Mouse (Mus musculus) heart, embryonic 14.5 days (tissue): ENCODE data around the gene Defb41. TPM values are rescaled to one million over a fixed set of nuclear protein-coding genes. Genes with fewer than 3 reads are reported as not detected.

Experiments used
- ATAC-seq: fragments of 200-750 bp; cut with Nextera tagmentation; 2 replicates; pipeline ENCODE4 v1.8.0; 2017; ENCODE audit warnings: low read depth, moderate TSS enrichment; ENCODE audit not compliant: insufficient number of reproducible peaks, insufficient read depth, low FRiP score
- H3K27ac ChIP-seq, 2 experiments: fragments of 200-500 bp in 1 of 2; fragments of 300-500 bp in 1 of 2; sonication (generic) in 1 of 2; replicated peaks in 1 of 2; 2 replicates each; pipeline ENCODE4 v1.5.1; 2012 to 2014; ENCODE audit warnings: low read depth in 2 of 2, low read length in 2 of 2, control low read depth in 1 of 2, mild to moderate bottlenecking in 1 of 2, mixed read lengths in 1 of 2; ENCODE audit not compliant: control insufficient read depth in 1 of 2, insufficient read depth in 1 of 2
- H3K27me3 ChIP-seq: fragments of 300-500 bp; sonication (generic); 2 replicates; pipeline ENCODE4 v1.6.1; 2014; ENCODE audit warnings: mild to moderate bottlenecking, low read length, control low read depth; ENCODE audit not compliant: control insufficient read depth, insufficient read depth
- H3K36me3 ChIP-seq: fragments of 300-500 bp; sonication (generic); 2 replicates; pipeline ENCODE4 v1.6.1; 2014; ENCODE audit warnings: mild to moderate bottlenecking, control low read depth, low read length, mixed read lengths; ENCODE audit not compliant: control insufficient read depth, insufficient read depth
- H3K4me1 ChIP-seq, 2 experiments: fragments of 200-500 bp in 1 of 2; fragments of 300-500 bp in 1 of 2; sonication (generic) in 1 of 2; 2 replicates each; pipeline ENCODE4 v1.6.1; 2012 to 2014; ENCODE audit warnings: low read length in 2 of 2, control low read depth in 1 of 2, mixed read lengths in 1 of 2; ENCODE audit not compliant: control insufficient read depth in 2 of 2, insufficient read depth in 2 of 2
- H3K4me2 ChIP-seq: fragments of 300-500 bp; sonication (generic); 2 replicates; pipeline ENCODE4 v1.6.1; 2014; ENCODE audit warnings: mild to moderate bottlenecking, low read length
- H3K4me3 ChIP-seq, 2 experiments: fragments of 200-500 bp in 1 of 2; fragments of 300-500 bp in 1 of 2; sonication (generic) in 1 of 2; 2 replicates each; pipeline ENCODE4 v1.5.1; 2012 to 2014; ENCODE audit warnings: low read length in 2 of 2, mild to moderate bottlenecking in 2 of 2, control low read depth in 1 of 2, low read depth in 1 of 2, moderate library complexity in 1 of 2; ENCODE audit not compliant: control insufficient read depth in 1 of 2, insufficient read depth in 1 of 2
- H3K9ac ChIP-seq: fragments of 300-500 bp; sonication (generic); 2 replicates; pipeline ENCODE4 v1.6.1; 2014; ENCODE audit warnings: mild to moderate bottlenecking, low read length
- H3K9me3 ChIP-seq: fragments of 300-500 bp; sonication (generic); 2 replicates; pipeline ENCODE4 v1.6.1; 2016; ENCODE audit warnings: low read length, control low read depth; ENCODE audit not compliant: control insufficient read depth
- WGBS: fragments of 180-500 bp; shearing (Covaris S2); extraction: QIAGEN DNeasy Blood & Tissue Kit; methylation state at CpG from one replicate; pipeline ENCODE4 v1.1.7; 2014; 5-methylcytosine and 5-hydroxymethylcytosine counted together
- polyA plus RNA-seq: library from polyadenylated mRNA; unstranded; fragments of >200 nt; fragmentation: Nextera tagmentation; extraction: Ambion mirVana; gene quantifications from 2 replicates; pipeline ENCODE4 v1.2.1, GENCODE M21; 2014

Gene Defb41
- not detected in 2 replicates for polyA plus RNA-seq

DNA sequence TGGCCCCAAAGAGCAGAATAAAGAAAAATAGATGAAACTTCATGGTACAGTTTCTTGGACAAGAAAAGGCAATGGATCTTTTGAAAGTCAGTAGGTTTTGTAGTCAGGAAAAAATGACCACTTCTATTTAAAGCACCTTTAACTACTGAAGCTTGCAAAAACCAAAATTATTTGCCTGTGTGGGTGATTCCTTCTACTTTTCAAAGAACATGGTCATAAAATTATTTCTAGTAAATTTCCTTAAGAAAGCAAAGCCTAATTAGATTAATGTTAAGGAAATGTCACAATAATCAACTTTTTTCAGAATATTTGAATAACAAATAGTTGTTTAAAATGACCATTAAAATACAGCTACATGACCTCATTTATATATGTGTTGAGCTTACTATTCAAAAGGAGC is at the start of gene Defb41:
TSS of gene Defb41 (minus strand) at position 101 of the 400 bp plus-strand sequence.
- H3K27me3 ChIP-seq = no peaks in the 10 kb centered on the region
- no peak within 1 kb of the TSS for H3K27ac ChIP-seq
- ATAC-seq = no peak
- H3K36me3 ChIP-seq = no peaks in the 10 kb centered on the region
- no peaks in the 10 kb centered on the region for H3K9me3 ChIP-seq
- H3K9ac ChIP-seq = no peak within 1 kb of the TSS
- H3K4me3 ChIP-seq = no peak within 1 kb of the TSS
- no peak within 1 kb of the TSS for H3K4me2 ChIP-seq
- H3K4me1 ChIP-seq = no peaks in the 10 kb centered on the region

GRCm38 (mm10) chr1:18308474-18308829 is 43.5 kb upstream of the Defb41 start:
- ATAC-seq = no peak
- H3K9ac ChIP-seq = no peak overlapping the region
- H3K4me1 ChIP-seq = no peaks in the 10 kb centered on the region
- H3K36me3 ChIP-seq = no peaks in the 10 kb centered on the region
- no peak overlapping the region for H3K27ac ChIP-seq
- no peak overlapping the region for H3K4me3 ChIP-seq
- H3K27me3 ChIP-seq = no peaks in the 10 kb centered on the region
- H3K4me2 ChIP-seq = no peak overlapping the region
- WGBS = 79% methylated on average over 4 of the region's 4 CpGs
- no peaks in the 10 kb centered on the region for H3K9me3 ChIP-seq

DNA sequence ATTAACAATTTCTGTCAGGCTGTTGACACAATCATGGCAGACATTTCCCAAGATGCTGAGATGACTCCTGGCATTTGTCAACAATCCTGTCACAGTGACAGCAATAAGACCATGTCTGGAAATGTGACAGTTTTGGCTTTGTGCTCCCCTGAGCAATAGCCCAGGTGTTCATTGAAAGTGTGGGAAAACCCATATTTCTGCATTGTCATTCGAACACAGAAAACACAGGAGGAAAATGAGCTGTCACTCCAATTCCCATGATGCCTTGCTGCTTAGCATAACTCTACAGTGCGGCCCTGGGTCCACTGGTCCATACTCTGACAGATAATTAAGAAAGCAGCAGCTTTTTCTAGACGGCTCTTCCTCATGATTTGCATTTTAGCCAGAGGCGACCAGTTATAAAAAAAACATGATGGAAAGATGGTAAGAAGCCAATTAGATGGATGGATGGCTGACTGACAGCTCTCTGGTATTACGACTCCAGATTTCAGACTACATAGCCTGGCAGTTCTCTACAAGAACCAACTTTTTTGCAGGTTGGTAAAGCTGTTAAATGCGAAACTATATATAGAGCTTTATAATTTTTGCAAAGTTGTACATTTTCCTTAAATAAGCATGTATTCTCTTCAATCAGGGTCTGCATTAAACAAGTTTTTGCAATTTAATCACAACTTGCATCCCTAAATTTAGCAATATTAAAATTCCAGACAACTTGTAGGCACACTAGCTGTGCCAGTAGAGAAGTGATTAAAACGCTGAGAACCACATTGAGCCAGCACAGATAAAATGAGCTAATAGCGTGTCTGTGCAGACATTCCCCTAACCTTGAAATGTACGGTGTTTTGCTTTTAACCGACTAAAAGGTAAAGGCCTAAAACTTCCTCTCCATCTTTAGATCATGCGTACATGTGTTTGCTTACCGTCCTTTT is 42.9 kb upstream of the Defb41 start:
- no peak overlapping the region for H3K27ac ChIP-seq
- H3K9ac ChIP-seq = no peak overlapping the region
- 78% methylated on average over 12 of the region's 12 CpGs for WGBS
- no peaks in the 10 kb centered on the region for H3K27me3 ChIP-seq
- no peaks in the 10 kb centered on the region for H3K9me3 ChIP-seq
- no peak overlapping the region for H3K4me3 ChIP-seq
- no peaks in the 10 kb centered on the region for H3K36me3 ChIP-seq
- H3K4me2 ChIP-seq = no peak overlapping the region
- no peak for ATAC-seq
- H3K4me1 ChIP-seq = no peaks in the 10 kb centered on the region

- no peaks in the 10 kb centered on the region for H3K36me3 ChIP-seq
- 39% methylated on average over 4 of the region's 4 CpGs for WGBS
- no peak overlapping the region for H3K4me2 ChIP-seq
- H3K27ac ChIP-seq = no peak overlapping the region
- H3K4me3 ChIP-seq = no peak overlapping the region
- no peak overlapping the region for H3K9ac ChIP-seq
- H3K27me3 ChIP-seq = no peaks in the 10 kb centered on the region
- H3K9me3 ChIP-seq = no peaks in the 10 kb centered on the region
- ATAC-seq = no peak
- H3K4me1 ChIP-seq = no peaks in the 10 kb centered on the region
Observed at GRCm38 (mm10) chr1:18292515-18292914, 27.6 kb upstream of the Defb41 start.

DNA sequence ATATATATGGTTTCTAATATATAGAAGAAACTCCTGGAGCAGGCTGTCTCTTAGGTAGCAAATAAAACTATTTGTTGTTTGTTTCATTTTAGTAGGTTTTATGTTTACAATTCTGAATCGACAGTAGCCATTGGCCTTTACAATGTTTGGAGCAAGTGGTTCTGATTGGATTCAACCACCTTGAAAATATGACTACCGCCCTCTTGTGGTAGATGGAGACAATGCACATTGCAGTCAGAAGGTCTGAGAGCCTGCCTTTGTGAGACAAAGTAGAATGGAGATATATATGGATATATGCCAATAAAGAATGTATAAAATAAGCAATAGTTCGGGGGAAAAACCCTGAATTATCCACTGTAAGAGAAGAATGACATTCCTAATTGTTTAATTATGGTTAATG is 23.9 kb upstream of the Defb41 start:
- WGBS = 35% methylated on average over 3 of the region's 3 CpGs
- no peak overlapping the region for H3K9ac ChIP-seq

GRCm38 (mm10) chr1:18287371-18287770 is 22.4 kb upstream of the Defb41 start:
- Histone ChIP-seq H3K4me3 (no peak overlapping the region), H3K4me2 (no peak overlapping the region), H3K27me3 (no peaks in the 10 kb centered on the region), H3K36me3 (no peaks in the 10 kb centered on the region), H3K9me3 (peaks cover 3% of the 10 kb centered on the region; the same call in 1 of the 2 replicates), H3K9ac (no peak overlapping the region), H3K27ac (no peak overlapping the region), H3K4me1 (no peaks in the 10 kb centered on the region)
- ATAC-seq = no peak

More for the DNA sequence above, 23.9 kb upstream of the Defb41 start:
- ATAC-seq = no peak
- Histone ChIP-seq H3K27me3 (no peaks in the 10 kb centered on the region), H3K4me2 (no peak overlapping the region), H3K27ac (no peak overlapping the region), H3K4me1 (no peaks in the 10 kb centered on the region), H3K4me3 (no peak overlapping the region), H3K36me3 (no peaks in the 10 kb centered on the region), H3K9me3 (no peaks in the 10 kb centered on the region)

DNA sequence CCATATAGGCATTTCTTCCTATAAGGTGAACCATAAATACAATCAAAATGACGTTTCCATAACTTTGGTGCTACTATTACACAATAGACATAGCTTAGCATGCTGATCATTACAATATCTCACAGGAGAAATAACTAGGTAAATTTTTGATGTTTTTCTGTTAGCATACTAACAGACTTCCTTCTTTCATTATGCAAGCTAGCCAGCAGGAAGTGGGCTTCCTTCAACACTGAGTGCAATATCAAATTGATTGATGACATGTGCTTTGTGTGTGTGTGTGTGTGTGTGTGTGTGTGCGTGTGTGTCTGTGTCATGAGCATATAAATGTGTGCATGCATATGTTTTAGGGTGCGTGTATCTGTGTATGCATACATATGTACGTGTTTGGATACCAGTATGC is 6.2 kb upstream of the Defb41 start:
- H3K4me1 ChIP-seq = no peaks in the 10 kb centered on the region
- no peak overlapping the region for H3K27ac ChIP-seq
- no peak overlapping the region for H3K4me3 ChIP-seq
- no peak overlapping the region for H3K9ac ChIP-seq
- no peak for ATAC-seq
- 78% methylated on average over 4 of the region's 4 CpGs for WGBS
- no peaks in the 10 kb centered on the region for H3K9me3 ChIP-seq
- no peaks in the 10 kb centered on the region for H3K36me3 ChIP-seq
- H3K27me3 ChIP-seq = no peaks in the 10 kb centered on the region
- H3K4me2 ChIP-seq = no peak overlapping the region

GRCm38 (mm10) chr1:18268845-18269244 is 3.9 kb upstream of the Defb41 start:
- ATAC-seq = no peak
- no peak overlapping the region for H3K27ac ChIP-seq
- H3K4me3 ChIP-seq = no peak overlapping the region
- H3K4me1 ChIP-seq = no peaks in the 10 kb centered on the region
- 76% methylated on average over 5 of the region's 5 CpGs for WGBS
- H3K4me2 ChIP-seq = no peak overlapping the region
- no peak overlapping the region for H3K9ac ChIP-seq
- H3K9me3 ChIP-seq = no peaks in the 10 kb centered on the region
- H3K36me3 ChIP-seq = no peaks in the 10 kb centered on the region
- H3K27me3 ChIP-seq = no peaks in the 10 kb centered on the region
